Mouse (Mus musculus): ENCODE data around the gene Sys1.

- no peak for TF ChIP-seq MAZ (IDR thresholded peaks at IDR 0.05; ENCODE audit: low read depth, low read length)
- TF ChIP-seq ZKSCAN1 (IDR thresholded peaks at IDR 0.05; ENCODE audit: low read depth, low read length) = no peak
- peak; percentile 75 to 79 (median 76) for TF ChIP-seq CTCF (IDR thresholded peaks at IDR 0.05 in 2 of 3, conservative IDR thresholded peaks at IDR 0.05 in 1 of 3; ENCODE audit: control insufficient read depth in 1 of 3, insufficient read depth in 1 of 3, low read depth in 2 of 3, low read length in 3 of 3, poor library complexity in 1 of 3, severe bottlenecking in 1 of 3)
- no peak for TF ChIP-seq TCF12 (IDR thresholded peaks at IDR 0.05; ENCODE audit: low read depth, low read length)
- TF ChIP-seq EP300 (IDR thresholded peaks at IDR 0.05; ENCODE audit: low read depth in 1 of 2, low read length in 2 of 2) = no peak
- TF ChIP-seq ELF1 (IDR thresholded peaks at IDR 0.05; ENCODE audit: low read depth, low read length) = no peak
Observed at GRCm38 (mm10) chr2:164470254-164470653, 13.5 kb downstream of the Sys1 start.
